Mouse (Mus musculus) C2C12 (cell line): ENCODE data around the gene Slc12a5.

ENCODE experiments used
- CEBPB ChIP-seq: IDR thresholded peaks from one replicate; pipeline ENCODE4 v1.6.1; 2011; ENCODE audit warnings: low read depth, mild to moderate bottlenecking, control low read depth, moderate library complexity
- CTCF ChIP-seq: IDR thresholded peaks from one replicate; pipeline ENCODE4 v1.5.1; 2011; ENCODE audit not compliant: control insufficient read depth, insufficient read depth, insufficient read length
- MAX ChIP-seq: IDR thresholded peaks from one replicate; pipeline ENCODE4 v1.6.1; 2011; ENCODE audit warnings: mild to moderate bottlenecking, control low read depth
- MYOD1 ChIP-seq: IDR thresholded peaks from one replicate; pipeline ENCODE4 v1.6.1; 2011; ENCODE audit warnings: low read depth; ENCODE audit not compliant: control insufficient read depth, insufficient read length
- MYOG ChIP-seq: IDR thresholded peaks from one replicate; pipeline ENCODE4 v1.6.1; 2011; ENCODE audit not compliant: control insufficient read depth, insufficient read length; ENCODE audit errors: extremely low read depth
- USF1 ChIP-seq: IDR thresholded peaks from one replicate; pipeline ENCODE4 v1.6.1; 2011; ENCODE audit warnings: low read depth, mild to moderate bottlenecking, control low read depth, moderate library complexity

DNA sequence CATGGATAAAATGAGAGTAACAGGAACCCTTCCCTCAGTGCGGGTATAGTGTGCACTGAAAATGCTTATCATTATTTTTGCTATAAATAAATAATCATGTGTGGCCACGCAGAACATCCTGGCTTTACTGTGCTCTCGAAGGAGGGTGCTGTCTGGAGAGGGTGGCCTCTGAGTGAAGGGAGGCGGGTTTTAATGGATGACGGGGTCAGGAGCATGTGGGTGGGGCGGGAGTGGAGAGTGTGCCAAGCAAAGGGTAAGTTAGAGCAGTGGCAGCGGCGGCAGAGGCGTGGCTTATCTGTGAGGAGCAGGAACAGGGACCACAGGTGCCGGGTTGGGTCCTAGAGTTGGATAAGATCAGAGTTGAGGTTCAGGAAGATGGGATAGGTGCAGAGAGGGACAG lies 31.2 kb downstream of the Slc12a5 start:
- TF ChIP-seq MYOG (no peak), CTCF (no peak), MAX (no peak), CEBPB (no peak), MYOD1 (no peak), USF1 (no peak)
